Mouse (Mus musculus): ENCODE results near the gene Dhx35. TPM values are rescaled to one million over a fixed set of nuclear protein-coding genes. Genes with fewer than 3 reads are reported as not detected.

Gene Dhx35
- total RNA-seq, 2 experiments from 2014 or later, result 10.6 to 11.2 TPM

GRCm38 (mm10) chr2:158891319-158891718 is 96.7 kb downstream of the Dhx35 start:
- no peak for DNase-seq

GRCm38 (mm10) chr2:158893171-158893853 is 98.7 kb downstream of the Dhx35 start:
- DNase-seq, result peak in 1 of 2 experiments; percentile 5

GRCm38 (mm10) chr2:158898469-158899196 is 104.0 kb downstream of the Dhx35 start:
- DNase-seq, result no peak

Other genes with a start within 250 kb of the Dhx35 start
- not detected for gene Slc32a1, start 184.0 kb upstream of the Dhx35 start, total RNA-seq (2021)
- gene Actr5, start 169.9 kb upstream of the Dhx35 start, total RNA-seq (2021), result 10 to 100 TPM; 11.0 to 11.9 TPM
- gene Ppp1r16b, start 129.4 kb upstream of the Dhx35 start, total RNA-seq (2021), result 10 to 100 TPM in 1 of 2 experiments, 1 to 10 TPM in 1; 8.8 to 14.1 TPM
- 1 to 10 TPM; 1.6 to 1.9 TPM for gene Fam83d, start 26.7 kb upstream of the Dhx35 start, total RNA-seq (2021)